Mouse (Mus musculus) WW6 (cell line): Measurements from ENCODE around the gene Gm10282.

ENCODE experiments used
- DNase-seq: peaks from one replicate; pipeline ENCODE4 v3.0.0-alpha.2; 2013; ENCODE audit warnings: low read depth, low spot score

The Gm10282 gene

DNA sequence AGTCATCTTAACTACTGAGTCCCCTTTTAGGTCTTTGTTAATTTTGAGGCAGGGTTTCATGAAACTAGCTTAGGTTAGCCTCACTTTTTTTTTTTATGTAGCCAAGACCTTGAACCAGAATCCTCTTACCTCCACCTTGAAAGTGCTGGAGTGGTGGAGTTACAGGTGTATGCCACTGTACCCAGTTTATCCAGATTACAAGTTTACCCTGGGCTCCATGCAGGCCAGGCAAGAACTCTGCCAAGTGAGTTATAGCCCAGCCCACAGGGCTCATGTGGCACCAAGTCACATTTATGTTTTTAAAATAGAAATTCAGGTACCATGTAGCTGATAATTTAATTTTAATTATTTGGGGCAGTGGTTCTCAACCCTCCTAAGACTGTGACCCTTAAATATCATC is 43.6 kb downstream of the Gm10282 start:
- DNase-seq, result no peak

DNA sequence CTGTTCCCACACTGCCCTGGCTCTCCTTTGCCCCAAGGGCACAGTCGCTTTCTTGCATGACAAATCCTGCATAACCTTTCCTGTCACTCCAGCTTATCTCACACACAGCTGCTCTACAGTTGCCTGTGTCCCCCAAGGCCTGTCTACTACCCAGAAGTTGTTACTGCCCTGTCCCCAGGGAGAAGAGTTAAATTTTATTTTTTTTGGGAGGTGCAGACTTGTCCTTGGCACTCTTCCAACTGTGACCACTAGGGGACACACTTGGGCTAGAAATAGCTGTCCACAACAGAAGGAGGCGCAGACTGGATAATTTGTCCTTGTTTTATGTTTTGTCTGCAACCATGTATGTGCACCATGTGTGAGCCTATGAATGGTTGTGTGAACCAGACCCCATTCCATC is 44.0 kb downstream of the Gm10282 start:
- no peak for DNase-seq

GRCm38 (mm10) chr8:72260585-72260984 is 44.5 kb downstream of the Gm10282 start:
- DNase-seq, result no peak

- DNase-seq, result no peak
These were observed 45.2 kb downstream of the Gm10282 start for GRCm38 (mm10) chr8:72259862-72260261.

GRCm38 (mm10) chr8:72257902-72258238 is 47.2 kb downstream of the Gm10282 start:
- no peak for DNase-seq

GRCm38 (mm10) chr8:72257171-72257901 is 47.7 kb downstream of the Gm10282 start:
- no peak for DNase-seq
